Mouse (Mus musculus): ENCODE results near the gene Gm26938. TPM values are rescaled to one million over a fixed set of nuclear protein-coding genes. Genes with fewer than 3 reads are reported as not detected.

Gene Gm26938
- polyA plus RNA-seq, 1 experiment from 2014 or later: 0.72 TPM

GRCm38 (mm10) chr5:139817292-139817691, 8.9 kb downstream of the Gm26938 start:
- Histone ChIP-seq H3K36me3 (ENCODE audit: insufficient read depth, low read length) (peaks cover 6% of the 10 kb centered on the region), H3K27ac (ENCODE audit: low read length) (no peak overlapping the region), H3K9ac (replicated peaks; ENCODE audit: low read length) (no peak overlapping the region), H3K4me1 (ENCODE audit: insufficient read depth, low read length) (peaks cover 2% of the 10 kb centered on the region; the same call in 1 of the 2 replicates), H3K9me3 (ENCODE audit: low read length) (no peaks in the 10 kb centered on the region), H3K4me2 (replicated peaks; ENCODE audit: low read depth, low read length) (no peak overlapping the region), H3K27me3 (ENCODE audit: insufficient read depth, low read length) (peaks cover 18% of the 10 kb centered on the region), H3K4me3 (ENCODE audit: low read length) (no peak overlapping the region)
- no peak for ATAC-seq (ENCODE audit: low FRiP score, low TSS enrichment)
- 0% methylated on average over 1 of the region's 1 CpGs for WGBS

GRCm38 (mm10) chr5:139816445-139816844, 9.8 kb downstream of the Gm26938 start:
- Histone ChIP-seq H3K9me3 (ENCODE audit: low read length) (no peaks in the 10 kb centered on the region), H3K27ac (ENCODE audit: low read length) (no peak overlapping the region), H3K36me3 (ENCODE audit: insufficient read depth, low read length) (no peaks in the 10 kb centered on the region), H3K27me3 (ENCODE audit: insufficient read depth, low read length) (peaks cover 18% of the 10 kb centered on the region), H3K9ac (replicated peaks; ENCODE audit: low read length) (no peak overlapping the region), H3K4me1 (ENCODE audit: insufficient read depth, low read length) (no peaks in the 10 kb centered on the region), H3K4me2 (replicated peaks; ENCODE audit: low read depth, low read length) (no peak overlapping the region), H3K4me3 (ENCODE audit: low read length) (no peak overlapping the region)
- ATAC-seq (ENCODE audit: low FRiP score, low TSS enrichment): no peak

DNA sequence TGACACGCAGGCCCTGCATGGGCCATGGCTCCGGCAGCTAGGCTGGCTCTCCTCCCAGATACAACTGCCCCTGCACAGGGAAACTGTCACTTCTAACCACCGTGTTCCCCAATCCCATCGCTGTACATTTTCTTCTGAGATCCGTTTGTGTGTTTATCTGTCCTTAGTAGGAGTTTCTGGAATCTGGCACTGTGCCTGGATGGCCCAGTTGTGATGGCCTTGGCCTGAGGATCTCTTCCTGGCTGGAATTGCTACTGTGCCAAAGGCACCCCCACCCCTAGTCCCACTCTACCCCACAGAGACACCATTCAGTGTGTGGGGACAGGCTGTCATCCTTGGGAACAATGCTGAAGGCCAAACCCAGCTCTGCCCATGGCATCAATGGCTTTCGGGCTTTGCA, 10.2 kb downstream of the Gm26938 start:
- Histone ChIP-seq H3K4me3 (ENCODE audit: low read length) (no peak overlapping the region), H3K9ac (replicated peaks; ENCODE audit: low read length) (no peak overlapping the region), H3K36me3 (ENCODE audit: insufficient read depth, low read length) (no peaks in the 10 kb centered on the region), H3K4me1 (ENCODE audit: insufficient read depth, low read length) (no peaks in the 10 kb centered on the region), H3K9me3 (ENCODE audit: low read length) (no peaks in the 10 kb centered on the region), H3K4me2 (replicated peaks; ENCODE audit: low read depth, low read length) (no peak overlapping the region), H3K27me3 (ENCODE audit: insufficient read depth, low read length) (peaks cover 18% of the 10 kb centered on the region), H3K27ac (ENCODE audit: low read length) (no peak overlapping the region)
- 65% methylated on average over 6 of the region's 6 CpGs for WGBS
- ATAC-seq (ENCODE audit: low FRiP score, low TSS enrichment): no peak

DNA sequence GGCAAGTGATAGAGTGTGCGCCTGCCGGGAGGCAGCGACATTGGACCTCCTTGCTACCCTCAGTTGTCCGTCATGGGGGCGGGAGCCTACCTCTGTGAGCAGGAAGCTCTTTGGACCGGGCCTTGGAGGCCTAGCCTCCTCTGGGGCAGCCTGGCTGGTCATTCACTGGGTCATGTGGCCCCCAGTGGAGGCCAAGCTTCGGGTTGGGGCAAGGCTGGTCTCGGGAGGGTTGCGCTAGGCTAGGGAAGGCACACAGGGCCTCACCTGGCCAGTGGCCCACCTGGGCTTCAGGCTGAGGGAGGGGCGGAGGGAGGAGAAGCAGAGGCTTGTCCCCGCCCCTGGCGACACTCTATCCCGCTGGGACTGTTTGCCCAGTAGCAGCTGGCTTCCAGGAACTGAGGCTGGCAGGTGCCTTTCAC, 12.2 kb downstream of the Gm26938 start:
- Histone ChIP-seq H3K27ac (ENCODE audit: low read length) (peak overlapping the region; percentile 66; the same call in 1 of the 2 replicates), H3K36me3 (ENCODE audit: insufficient read depth, low read length) (no peaks in the 10 kb centered on the region), H3K4me3 (ENCODE audit: low read length) (peak overlapping the region; percentile 42), H3K4me1 (ENCODE audit: insufficient read depth, low read length) (no peaks in the 10 kb centered on the region), H3K9ac (replicated peaks; ENCODE audit: low read length) (peak overlapping the region; percentile 68), H3K27me3 (ENCODE audit: insufficient read depth, low read length) (peaks cover 18% of the 10 kb centered on the region), H3K9me3 (ENCODE audit: low read length) (no peaks in the 10 kb centered on the region), H3K4me2 (replicated peaks; ENCODE audit: low read depth, low read length) (peak overlapping the region; percentile 42)
- WGBS: 8% methylated on average over 13 of the region's 13 CpGs
- ATAC-seq (ENCODE audit: low FRiP score, low TSS enrichment): peak; percentile 68

DNA sequence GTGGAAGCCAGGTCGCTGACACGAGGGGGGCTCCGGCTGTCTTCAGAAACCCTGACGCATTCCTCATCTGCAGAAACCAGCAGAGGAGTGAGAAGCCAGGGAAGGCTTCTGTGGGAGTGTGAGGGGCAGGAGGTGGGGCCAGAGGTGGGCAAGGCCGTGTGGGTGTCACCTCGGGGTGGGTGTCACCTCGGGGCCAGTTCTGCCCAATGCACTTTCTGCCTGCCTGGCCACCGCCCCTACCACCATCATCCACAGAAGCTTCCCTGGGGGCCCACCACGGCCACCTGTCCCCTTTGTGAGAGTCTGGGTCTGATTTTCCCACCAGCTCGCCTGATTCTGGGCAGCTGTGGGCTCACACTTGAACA, 13.1 kb downstream of the Gm26938 start:
- no peaks in the 10 kb centered on the region for H3K9me3 ChIP-seq (ENCODE audit: low read length)
- no peak overlapping the region; the same call in 1 of the 2 replicates for H3K9ac ChIP-seq (replicated peaks; ENCODE audit: low read length)
- no peaks in the 10 kb centered on the region for H3K36me3 ChIP-seq (ENCODE audit: insufficient read depth, low read length)
- no peaks in the 10 kb centered on the region for H3K4me1 ChIP-seq (ENCODE audit: insufficient read depth, low read length)
- H3K4me2 ChIP-seq (replicated peaks; ENCODE audit: low read depth, low read length): peak overlapping the region; percentile 42; the same call in 1 of the 2 replicates
- 31% methylated on average over 10 of the region's 10 CpGs for WGBS
- no peak overlapping the region; the same call in 1 of the 2 replicates for H3K4me3 ChIP-seq (ENCODE audit: low read length)
- H3K27ac ChIP-seq (ENCODE audit: low read length): no peak overlapping the region
- ATAC-seq (ENCODE audit: low FRiP score, low TSS enrichment): no peak
- H3K27me3 ChIP-seq (ENCODE audit: insufficient read depth, low read length): peaks cover 18% of the 10 kb centered on the region

DNA sequence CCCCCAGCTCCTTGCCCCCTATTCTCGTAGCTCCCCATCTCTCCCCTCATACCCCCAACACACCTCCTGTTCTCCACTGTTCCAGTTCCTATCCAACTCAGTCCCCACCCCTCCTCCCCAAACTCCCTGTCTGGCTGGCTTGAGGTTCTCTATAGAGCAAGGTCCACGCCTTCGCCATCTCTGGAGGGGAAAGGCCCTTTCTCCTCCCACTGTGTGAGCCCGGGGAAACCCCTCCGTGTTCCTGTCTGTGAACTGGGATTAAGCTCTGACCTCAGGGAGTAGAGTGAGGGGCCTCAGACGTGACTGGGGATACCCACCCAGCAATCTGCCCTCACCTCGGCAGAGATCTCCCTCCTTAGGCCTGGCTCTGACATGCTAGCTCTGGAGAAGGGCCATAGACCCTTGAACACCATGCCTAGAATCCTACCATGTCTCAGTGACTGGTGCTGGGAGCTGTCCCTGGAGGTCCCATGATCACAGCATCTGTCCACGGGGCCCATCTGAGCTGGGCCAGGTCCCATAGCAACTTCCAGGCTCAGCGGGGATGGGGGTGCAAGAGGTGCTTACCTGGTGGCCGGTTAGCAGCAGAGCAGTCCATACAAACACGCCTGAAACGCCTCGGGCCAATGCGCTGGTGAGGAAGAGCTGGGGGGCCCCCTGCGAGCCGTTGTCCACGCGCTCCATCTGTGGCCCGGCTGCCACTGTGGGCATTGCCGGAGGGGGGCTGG, 13.6 kb downstream of the Gm26938 start:
- no peak overlapping the region for H3K4me3 ChIP-seq (ENCODE audit: low read length)
- H3K9me3 ChIP-seq (ENCODE audit: low read length): no peaks in the 10 kb centered on the region
- peaks cover 18% of the 10 kb centered on the region for H3K27me3 ChIP-seq (ENCODE audit: insufficient read depth, low read length)
- H3K27ac ChIP-seq (ENCODE audit: low read length): no peak overlapping the region
- H3K36me3 ChIP-seq (ENCODE audit: insufficient read depth, low read length): no peaks in the 10 kb centered on the region
- 67% methylated on average over 20 of the region's 20 CpGs for WGBS
- H3K4me2 ChIP-seq (replicated peaks; ENCODE audit: low read depth, low read length): no peak overlapping the region
- ATAC-seq (ENCODE audit: low FRiP score, low TSS enrichment): no peak
- no peak overlapping the region for H3K9ac ChIP-seq (replicated peaks; ENCODE audit: low read length)
- H3K4me1 ChIP-seq (ENCODE audit: insufficient read depth, low read length): no peaks in the 10 kb centered on the region

DNA sequence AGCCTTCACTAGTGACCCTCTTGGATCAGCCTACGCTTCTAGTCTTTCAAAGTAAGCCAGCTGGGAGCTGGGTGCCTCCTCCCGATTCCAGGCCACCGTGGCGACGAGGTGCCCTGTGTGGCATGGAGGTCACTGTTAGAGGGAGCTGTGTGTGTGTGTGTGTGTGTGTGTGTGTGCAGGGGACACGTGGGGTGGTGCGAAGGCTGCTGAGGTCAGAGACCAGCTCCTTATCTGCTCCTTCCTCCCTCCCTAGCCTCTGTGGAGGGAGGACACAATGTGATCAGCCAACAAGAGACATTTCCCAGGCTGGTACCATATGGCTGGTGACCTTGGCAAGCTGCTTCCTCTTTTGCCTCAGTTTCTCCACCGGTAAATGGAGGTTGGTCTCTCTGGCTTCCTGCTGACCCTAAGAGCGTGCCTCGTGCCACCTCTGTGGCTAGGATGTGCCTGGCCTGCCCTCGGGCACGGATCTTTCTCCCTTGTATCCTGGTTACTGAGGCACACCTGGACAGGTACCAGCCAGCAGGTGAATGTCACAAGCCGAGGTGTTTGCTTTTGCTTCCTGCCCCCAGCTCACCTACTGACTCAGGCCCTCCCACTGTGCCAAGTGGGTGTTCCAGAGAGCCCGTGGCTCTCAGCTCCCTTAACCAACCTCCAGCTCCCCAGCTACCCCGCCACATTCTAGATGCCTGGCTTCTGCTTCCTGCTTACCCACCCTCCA, 14.4 kb downstream of the Gm26938 start:
- H3K27ac ChIP-seq (ENCODE audit: low read length): no peak overlapping the region
- H3K27me3 ChIP-seq (ENCODE audit: insufficient read depth, low read length): peaks cover 18% of the 10 kb centered on the region
- H3K4me2 ChIP-seq (replicated peaks; ENCODE audit: low read depth, low read length): no peak overlapping the region
- no peak overlapping the region for H3K9ac ChIP-seq (replicated peaks; ENCODE audit: low read length)
- no peaks in the 10 kb centered on the region for H3K9me3 ChIP-seq (ENCODE audit: low read length)
- H3K4me1 ChIP-seq (ENCODE audit: insufficient read depth, low read length): no peaks in the 10 kb centered on the region
- WGBS: 61% methylated on average over 15 of the region's 15 CpGs
- H3K4me3 ChIP-seq (ENCODE audit: low read length): no peak overlapping the region
- H3K36me3 ChIP-seq (ENCODE audit: insufficient read depth, low read length): no peaks in the 10 kb centered on the region
- no peak for ATAC-seq (ENCODE audit: low FRiP score, low TSS enrichment)

GRCm38 (mm10) chr5:139809397-139809796, 16.8 kb downstream of the Gm26938 start:
- H3K27me3 ChIP-seq (ENCODE audit: insufficient read depth, low read length): peaks cover 15% of the 10 kb centered on the region
- H3K9ac ChIP-seq (replicated peaks; ENCODE audit: low read length): no peak overlapping the region
- no peak overlapping the region for H3K4me3 ChIP-seq (ENCODE audit: low read length)
- 65% methylated on average over 4 of the region's 4 CpGs for WGBS
- H3K4me2 ChIP-seq (replicated peaks; ENCODE audit: low read depth, low read length): no peak overlapping the region
- peaks cover 4% of the 10 kb centered on the region; the same call in 1 of the 2 replicates for H3K36me3 ChIP-seq (ENCODE audit: insufficient read depth, low read length)
- H3K27ac ChIP-seq (ENCODE audit: low read length): no peak overlapping the region
- no peak for ATAC-seq (ENCODE audit: low FRiP score, low TSS enrichment)
- H3K4me1 ChIP-seq (ENCODE audit: insufficient read depth, low read length): no peaks in the 10 kb centered on the region; the same call in 1 of the 2 replicates
- no peaks in the 10 kb centered on the region for H3K9me3 ChIP-seq (ENCODE audit: low read length)

GRCm38 (mm10) chr5:139805924-139806323, 20.3 kb downstream of the Gm26938 start:
- 92% methylated on average over 8 of the region's 8 CpGs for WGBS
- Histone ChIP-seq H3K4me1 (ENCODE audit: insufficient read depth, low read length) (peaks cover 10% of the 10 kb centered on the region), H3K27me3 (ENCODE audit: insufficient read depth, low read length) (no peaks in the 10 kb centered on the region), H3K36me3 (ENCODE audit: insufficient read depth, low read length) (peaks cover 14% of the 10 kb centered on the region; the same call in 1 of the 2 replicates), H3K9me3 (ENCODE audit: low read length) (no peaks in the 10 kb centered on the region), H3K27ac (ENCODE audit: low read length) (no peak overlapping the region), H3K4me2 (replicated peaks; ENCODE audit: low read depth, low read length) (no peak overlapping the region), H3K4me3 (ENCODE audit: low read length) (no peak overlapping the region), H3K9ac (replicated peaks; ENCODE audit: low read length) (no peak overlapping the region)
- no peak for ATAC-seq (ENCODE audit: low FRiP score, low TSS enrichment)

DNA sequence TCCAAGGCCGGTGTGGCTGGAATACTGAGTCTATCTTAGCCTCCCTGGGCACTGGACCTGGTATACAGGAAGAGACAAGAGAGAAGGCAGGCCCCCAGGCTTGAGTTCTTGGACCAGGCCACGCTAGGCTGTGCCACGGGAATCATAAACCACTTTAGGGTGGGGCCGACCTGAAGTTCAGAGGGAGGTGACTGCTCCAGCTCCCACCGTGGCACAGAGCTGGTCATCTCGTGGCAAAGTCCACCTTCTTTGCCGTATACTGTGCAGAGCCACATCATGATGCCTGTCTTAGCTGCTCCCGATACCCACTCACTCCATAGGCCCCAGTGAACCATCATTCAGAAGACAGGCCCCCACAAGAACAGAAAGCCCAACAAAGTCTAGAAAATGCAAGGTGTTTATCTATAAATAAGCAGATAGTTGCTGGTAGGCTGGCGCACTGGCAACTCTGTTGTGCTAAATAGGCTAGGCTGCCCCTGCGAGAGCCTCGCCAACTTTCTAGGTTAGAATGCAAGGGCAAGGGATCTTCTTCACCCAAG, 21.6 kb downstream of the Gm26938 start:
- WGBS: 88% methylated on average over 11 of the region's 11 CpGs
- ATAC-seq (ENCODE audit: low FRiP score, low TSS enrichment): no peak
- H3K27ac ChIP-seq (ENCODE audit: low read length): no peak overlapping the region

More for the DNA sequence above, 21.6 kb downstream of the Gm26938 start:
- no peak overlapping the region for H3K4me3 ChIP-seq (ENCODE audit: low read length)
- H3K27me3 ChIP-seq (ENCODE audit: insufficient read depth, low read length): no peaks in the 10 kb centered on the region
- H3K9ac ChIP-seq (replicated peaks; ENCODE audit: low read length): no peak overlapping the region
- H3K4me2 ChIP-seq (replicated peaks; ENCODE audit: low read depth, low read length): no peak overlapping the region
- H3K36me3 ChIP-seq (ENCODE audit: insufficient read depth, low read length): peaks cover 24% of the 10 kb centered on the region; the same call in 1 of the 2 replicates
- peaks cover 10% of the 10 kb centered on the region for H3K4me1 ChIP-seq (ENCODE audit: insufficient read depth, low read length)
- H3K9me3 ChIP-seq (ENCODE audit: low read length): no peaks in the 10 kb centered on the region
